8 mouse cellular contexts compared by ENCODE assay signal in genomic region chr5:121815067-121815466, GRCm38 (mm10). TPM values are rescaled to one million over a fixed set of nuclear protein-coding genes. Genes with fewer than 3 reads are reported as not detected.
DNase-seq lines count a peak whose midpoint lies in the region; ATAC-seq lines count a peak whose summit lies in the region.

No protein-coding gene starts in this region.

- DNase-seq in midbrain, embryonic 14.5 days, result peak; percentile 78
- no peak for DNase-seq in midbrain, embryonic 10.5 days (ENCODE audit: low spot score)
- peak; percentile 40 for DNase-seq in T-cell, adult 2 months (ENCODE audit: low spot score)
- DNase-seq in cerebellum, postnatal 25 days, result peak; percentile 61 to 83
- peak; percentile 63 for DNase-seq in induced T-regulatory cell, adult 2 months (ENCODE audit: low read depth)
- peak; percentile 57 for DNase-seq in right cerebral cortex, postnatal 14 days
- no peak for DNase-seq in neural tube, embryonic 10.5 days (ENCODE audit: extremely low spot score, low spot score)

- H3K27me3 ChIP-seq in midbrain, embryonic 14.5 days (ENCODE audit: control insufficient read depth, insufficient read depth, low read length), result no peaks in the 10 kb centered on the region
- H3K27me3 ChIP-seq in midbrain, embryonic 10.5 days (ENCODE audit: low read depth, poor library complexity, severe bottlenecking), result no peaks in the 10 kb centered on the region
- no peaks in the 10 kb centered on the region for H3K27me3 ChIP-seq in limb, embryonic 13.5 days

- H3K36me3 ChIP-seq in midbrain, embryonic 14.5 days (ENCODE audit: control insufficient read depth, insufficient read depth, low read length), result peaks cover 90% of the 10 kb centered on the region
- peaks cover 98% of the 10 kb centered on the region for H3K36me3 ChIP-seq in midbrain, embryonic 10.5 days
- peaks cover 96% of the 10 kb centered on the region for H3K36me3 ChIP-seq in limb, embryonic 13.5 days

- H3K9me3 ChIP-seq in midbrain, embryonic 14.5 days (ENCODE audit: control insufficient read depth, low read length), result no peaks in the 10 kb centered on the region
- H3K9me3 ChIP-seq in midbrain, embryonic 10.5 days (replicated peaks), result no peaks in the 10 kb centered on the region
- H3K9me3 ChIP-seq in limb, embryonic 13.5 days, result no peaks in the 10 kb centered on the region

- ATAC-seq in midbrain, embryonic 14.5 days (ENCODE audit: low FRiP score, low TSS enrichment), result no peak
- ATAC-seq in limb, embryonic 13.5 days (ENCODE audit: low FRiP score, low read depth), result peak; percentile 45; the same call in 1 of the 2 replicates

- 78% methylated on average over 3 of the region's 3 CpGs for WGBS in midbrain, embryonic 14.5 days
- WGBS in midbrain, embryonic 10.5 days, result 77% methylated on average over 3 of the region's 3 CpGs
- WGBS in limb, embryonic 13.5 days, result 57% methylated on average over 3 of the region's 3 CpGs

- no peak overlapping the region for H3K9ac ChIP-seq in midbrain, embryonic 14.5 days (replicated peaks; ENCODE audit: low read length)
- H3K9ac ChIP-seq in limb, embryonic 13.5 days, result no peak overlapping the region

- H3K4me3 ChIP-seq in midbrain, embryonic 14.5 days (replicated peaks; ENCODE audit: low read depth, low read length), result no peak overlapping the region
- H3K4me3 ChIP-seq in midbrain, embryonic 10.5 days, result no peak overlapping the region
- no peak overlapping the region for H3K4me3 ChIP-seq in limb, embryonic 13.5 days

- no peak overlapping the region for H3K27ac ChIP-seq in midbrain, embryonic 14.5 days (replicated peaks; ENCODE audit: low read depth, low read length)
- no peak overlapping the region for H3K27ac ChIP-seq in midbrain, embryonic 10.5 days (replicated peaks)
- H3K27ac ChIP-seq in limb, embryonic 13.5 days, result no peak overlapping the region

- H3K4me1 ChIP-seq in midbrain, embryonic 14.5 days (ENCODE audit: control insufficient read depth, insufficient read depth, low read length), result no peaks in the 10 kb centered on the region
- H3K4me1 ChIP-seq in midbrain, embryonic 10.5 days, result no peaks in the 10 kb centered on the region
- H3K4me1 ChIP-seq in limb, embryonic 13.5 days, result no peaks in the 10 kb centered on the region

- H3K4me2 ChIP-seq in midbrain, embryonic 14.5 days (ENCODE audit: low read length), result no peak overlapping the region
- H3K4me2 ChIP-seq in limb, embryonic 13.5 days (replicated peaks), result no peak overlapping the region

RNA-seq across cellular contexts. Expression of gene Sh2b3, which starts 22.4 kb away (rescaled TPM):
- polyA plus RNA-seq in midbrain, embryonic 14.5 days (2014; fragmentation: Nextera tagmentation; extraction: Ambion mirVana), result 6.1 and 7.8 TPM in 2 replicates
- 6.9 and 8.1 TPM in 2 replicates for polyA plus RNA-seq in midbrain, embryonic 10.5 days (2016; fragmentation: Nextera tagmentation; extraction: Ambion mirVana)
- polyA plus RNA-seq in limb, embryonic 13.5 days (2015; fragmentation: Nextera tagmentation; extraction: Ambion mirVana), result 11.7 and 12.5 TPM in 2 replicates

RNA-seq across cellular contexts. Expression of gene Pheta1, which starts 33.7 kb away (rescaled TPM):
- 36.8 and 40.1 TPM in 2 replicates for polyA plus RNA-seq in midbrain, embryonic 14.5 days (2014; fragmentation: Nextera tagmentation; extraction: Ambion mirVana)
- 46.7 and 52.9 TPM in 2 replicates for polyA plus RNA-seq in midbrain, embryonic 10.5 days (2016; fragmentation: Nextera tagmentation; extraction: Ambion mirVana)
- polyA plus RNA-seq in limb, embryonic 13.5 days (2015; fragmentation: Nextera tagmentation; extraction: Ambion mirVana), result 38.5 and 43.4 TPM in 2 replicates

Comparison
In these comparisons a context has a peak if more than half of its experiments do, and no peak if none do; other contexts are left out.
1. DNase-seq: peak in midbrain, embryonic 14.5 days (single experiment), T-cell, adult 2 months (single experiment), cerebellum, postnatal 25 days (2 of 2), induced T-regulatory cell, adult 2 months (single experiment) and right cerebral cortex, postnatal 14 days (single experiment); none in midbrain, embryonic 10.5 days (single experiment) and neural tube, embryonic 10.5 days (single experiment).